In the genomic region with DNA sequence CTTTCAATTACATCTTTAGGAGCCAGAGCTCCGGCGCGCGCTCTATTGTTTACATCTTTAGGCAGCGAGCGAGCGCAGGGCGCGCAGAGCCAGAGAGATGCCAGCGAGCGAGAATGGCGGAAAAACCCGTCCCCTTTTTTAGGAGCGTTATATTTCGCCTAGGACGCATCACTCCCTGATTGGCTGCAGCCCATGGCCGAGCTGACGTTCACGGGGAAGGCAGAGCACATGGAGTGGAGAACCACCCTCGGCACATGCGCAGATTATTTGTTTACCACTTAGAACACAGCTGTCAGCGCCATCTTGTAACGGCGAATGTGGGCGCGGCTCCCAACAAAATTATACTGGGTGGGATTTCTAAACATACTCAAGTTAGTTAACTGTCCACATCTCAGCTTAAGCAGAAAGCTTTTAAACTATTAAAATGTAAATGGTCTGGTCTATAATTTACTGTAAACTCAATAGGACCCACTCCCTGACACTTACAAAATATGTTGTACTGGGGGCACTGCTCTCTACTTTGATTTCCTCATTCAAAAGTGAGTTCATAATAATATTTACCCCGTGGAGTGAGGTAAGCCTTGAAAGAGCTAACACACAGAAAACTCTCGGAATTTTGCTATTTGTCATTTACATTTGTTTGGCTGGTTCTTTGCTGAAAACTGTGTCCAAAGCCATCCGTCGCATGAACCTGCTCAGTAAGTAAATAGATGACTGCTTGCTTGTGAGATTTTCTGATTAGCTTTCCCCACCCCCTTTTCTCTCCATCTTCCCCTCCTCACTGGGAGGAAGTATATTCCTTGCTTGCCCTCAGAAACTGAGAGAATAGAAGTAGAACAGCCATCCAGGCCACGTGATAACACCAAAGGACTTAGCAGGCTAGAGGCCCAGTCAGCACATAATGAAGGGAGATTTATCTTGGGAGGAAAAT, we compare ENCODE assay signal across 7 mouse cellular contexts.
A peak's percentile ranks its signal among the peaks of the same experiment; 100 is the strongest.
DNase-seq lines count a peak whose midpoint lies in the region; ATAC-seq and TF ChIP-seq lines count a peak whose summit lies in the region.
"Not testable (repeated sequence)": the region's sequence is repeated elsewhere in the genome, so short reads cannot be mapped to it uniquely, and the experiment has no call there.

No protein-coding gene starts in this region.

- H3K27me3 ChIP-seq in forebrain, embryonic 14.5 days (replicated peaks; ENCODE audit: control insufficient read depth, insufficient read depth, low read length); heart, embryonic 16.5 days (ENCODE audit: control insufficient read depth, insufficient read depth, low read length); intestine, embryonic 14.5 days (replicated peaks; ENCODE audit: control insufficient read depth, insufficient read depth, low read length); limb, embryonic 15.5 days; midbrain, embryonic 12.5 days: not testable (repeated sequence)

- WGBS in forebrain, embryonic 14.5 days = 59% methylated on average over 31 of the region's 31 CpGs
- WGBS in heart, embryonic 16.5 days = 51% methylated on average over 31 of the region's 31 CpGs
- WGBS in intestine, embryonic 14.5 days = 49% methylated on average over 31 of the region's 31 CpGs
- 55% methylated on average over 31 of the region's 31 CpGs for WGBS in limb, embryonic 15.5 days
- WGBS in midbrain, embryonic 12.5 days = 59% methylated on average over 31 of the region's 31 CpGs
- 58% methylated on average over 31 of the region's 31 CpGs for WGBS in olfactory bulb, adult 2 months

- peak; percentile 80 for ATAC-seq in forebrain, embryonic 14.5 days
- not testable (repeated sequence) for ATAC-seq in heart, embryonic 16.5 days (replicated peaks; ENCODE audit: extremely low read depth, insufficient read depth, low FRiP score); intestine, embryonic 14.5 days (replicated peaks; ENCODE audit: low FRiP score, low TSS enrichment, low read depth); limb, embryonic 15.5 days (ENCODE audit: insufficient number of reproducible peaks, low FRiP score, low TSS enrichment, low read depth)
- ATAC-seq in midbrain, embryonic 12.5 days (ENCODE audit: low FRiP score, low read depth) = 0 out of 2 replicates have a peak, but pooled peaks have one; percentile 60

- peak overlapping the region; percentile 36 for H3K4me2 ChIP-seq in forebrain, embryonic 14.5 days (ENCODE audit: low read length)
- peak overlapping the region; percentile 30 for H3K4me2 ChIP-seq in heart, embryonic 16.5 days (ENCODE audit: low read depth, low read length)
- peak overlapping the region; percentile 26; the same call in 1 of the 2 replicates for H3K4me2 ChIP-seq in intestine, embryonic 14.5 days (ENCODE audit: low read length)
- H3K4me2 ChIP-seq in limb, embryonic 15.5 days = 0 out of 2 replicates have a peak overlapping the region, but pooled peaks have one; percentile 14
- peak overlapping the region; percentile 34 for H3K4me2 ChIP-seq in midbrain, embryonic 12.5 days (replicated peaks)

- not testable (repeated sequence) for H3K9me3 ChIP-seq in forebrain, embryonic 14.5 days (replicated peaks; ENCODE audit: control insufficient read depth, low read length); heart, embryonic 16.5 days (replicated peaks; ENCODE audit: control insufficient read depth, low read length); intestine, embryonic 14.5 days (ENCODE audit: control insufficient read depth, low read length); limb, embryonic 15.5 days; midbrain, embryonic 12.5 days

- DNase-seq in embryo, embryonic 11 days = peak; percentile 22
- peak; percentile 60 for DNase-seq in forebrain, embryonic 14.5 days (ENCODE audit: low spot score)
- not testable (repeated sequence) for DNase-seq in intestine, embryonic 14.5 days (ENCODE audit: low spot score)

- H3K9ac ChIP-seq in forebrain, embryonic 14.5 days (ENCODE audit: low read length); heart, embryonic 16.5 days (ENCODE audit: low read length); intestine, embryonic 14.5 days (ENCODE audit: low read length); limb, embryonic 15.5 days; midbrain, embryonic 12.5 days (replicated peaks): not testable (repeated sequence)

- not testable (repeated sequence) for TF ChIP-seq POLR2A in olfactory bulb, adult 2 months (IDR thresholded peaks at IDR 0.05; ENCODE audit: insufficient read depth, low read depth, low read length)

- not testable (repeated sequence) for TF ChIP-seq CTCF in olfactory bulb, adult 2 months (IDR thresholded peaks at IDR 0.05; ENCODE audit: insufficient read depth, low read depth, low read length)

- not testable (repeated sequence) for H3K4me1 ChIP-seq in forebrain, embryonic 14.5 days (ENCODE audit: control insufficient read depth, insufficient read depth, low read length); heart, embryonic 16.5 days (ENCODE audit: control insufficient read depth, insufficient read depth, low read length); intestine, embryonic 14.5 days (replicated peaks; ENCODE audit: control insufficient read depth, insufficient read depth, low read length); limb, embryonic 15.5 days; midbrain, embryonic 12.5 days; olfactory bulb, adult 2 months (ENCODE audit: control insufficient read depth, insufficient read depth, low read length)

- H3K27ac ChIP-seq in forebrain, embryonic 14.5 days (ENCODE audit: low read depth, low read length); heart, embryonic 16.5 days (ENCODE audit: low read length); intestine, embryonic 14.5 days (ENCODE audit: low read depth); limb, embryonic 15.5 days; midbrain, embryonic 12.5 days (replicated peaks); olfactory bulb, adult 2 months (ENCODE audit: insufficient read depth, low read depth, low read length): not testable (repeated sequence)

- H3K36me3 ChIP-seq in forebrain, embryonic 14.5 days (ENCODE audit: control insufficient read depth, insufficient read depth, low read length); heart, embryonic 16.5 days (ENCODE audit: control insufficient read depth, insufficient read depth); intestine, embryonic 14.5 days (ENCODE audit: control insufficient read depth, insufficient read depth, low read length); limb, embryonic 15.5 days; midbrain, embryonic 12.5 days: not testable (repeated sequence)

- H3K4me3 ChIP-seq in forebrain, embryonic 14.5 days (ENCODE audit: low read depth, low read length) = peak overlapping the region; percentile 19
- peak overlapping the region; percentile 33 for H3K4me3 ChIP-seq in heart, embryonic 16.5 days (ENCODE audit: low read length)
- H3K4me3 ChIP-seq in intestine, embryonic 14.5 days (ENCODE audit: low read depth, low read length) = 0 out of 2 replicates have a peak overlapping the region, but pooled peaks have one; percentile 16
- peak overlapping the region; percentile 29 for H3K4me3 ChIP-seq in limb, embryonic 15.5 days
- peak overlapping the region; percentile 28 for H3K4me3 ChIP-seq in midbrain, embryonic 12.5 days
- H3K4me3 ChIP-seq in olfactory bulb, adult 2 months (ENCODE audit: insufficient read depth, low read depth, low read length) = peak overlapping the region; percentile 37; the same call in 1 of the 2 replicates
